Mouse (Mus musculus) heart, adult 2 months (tissue): ENCODE results near the gene Tex10.

Source experiments
- CTCF ChIP-seq: fragments of 200-600 bp; IDR thresholded peaks from 2 replicates; pipeline ENCODE4 v1.8.1; 2022; ENCODE audit warnings: antibody characterized with exemption, mild to moderate bottlenecking, moderate library complexity
- POLR2A ChIP-seq: fragments of 200-500 bp; IDR thresholded peaks from 2 replicates; pipeline ENCODE4 v1.6.1; 2011; ENCODE audit warnings: mild to moderate bottlenecking, low read depth, low read length, control low read depth; ENCODE audit not compliant: insufficient read depth

GRCm38 (mm10) chr4:48492510-48492909, 19.3 kb upstream of the Tex10 start:
- TF ChIP-seq POLR2A (no peak), CTCF (no peak)
